Mouse (Mus musculus) urinary bladder, postnatal 36 days (tissue): ENCODE results near the gene Ccm2.

Experiments used
- DNase-seq, 2 experiments: peaks; one replicate each; pipeline ENCODE4 v3.0.0; 2022; ENCODE audit warnings: low spot score in 2 of 2, mixed read lengths in 1 of 2

The Ccm2 gene

DNA sequence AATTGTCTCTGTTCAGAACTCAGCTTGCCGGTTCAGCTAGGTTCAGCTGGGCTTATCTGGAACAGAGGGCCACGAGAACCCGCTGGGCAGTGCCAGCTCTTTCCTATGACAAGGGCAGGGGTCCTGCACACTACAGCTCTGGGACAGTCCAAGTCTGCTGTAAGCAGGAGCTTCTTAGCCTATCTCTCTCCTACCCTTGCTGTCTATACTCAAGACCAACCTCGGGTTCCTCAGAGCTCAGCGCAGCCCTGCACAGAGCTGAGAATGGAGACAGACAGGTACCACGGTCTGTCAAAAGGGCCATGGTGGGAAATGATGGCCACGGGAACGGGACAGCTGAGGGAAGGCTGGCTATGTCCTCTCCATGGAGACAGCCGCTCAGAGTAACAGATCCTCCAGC lies 56.5 kb downstream of the Ccm2 start:
- DNase-seq = no peak

DNA sequence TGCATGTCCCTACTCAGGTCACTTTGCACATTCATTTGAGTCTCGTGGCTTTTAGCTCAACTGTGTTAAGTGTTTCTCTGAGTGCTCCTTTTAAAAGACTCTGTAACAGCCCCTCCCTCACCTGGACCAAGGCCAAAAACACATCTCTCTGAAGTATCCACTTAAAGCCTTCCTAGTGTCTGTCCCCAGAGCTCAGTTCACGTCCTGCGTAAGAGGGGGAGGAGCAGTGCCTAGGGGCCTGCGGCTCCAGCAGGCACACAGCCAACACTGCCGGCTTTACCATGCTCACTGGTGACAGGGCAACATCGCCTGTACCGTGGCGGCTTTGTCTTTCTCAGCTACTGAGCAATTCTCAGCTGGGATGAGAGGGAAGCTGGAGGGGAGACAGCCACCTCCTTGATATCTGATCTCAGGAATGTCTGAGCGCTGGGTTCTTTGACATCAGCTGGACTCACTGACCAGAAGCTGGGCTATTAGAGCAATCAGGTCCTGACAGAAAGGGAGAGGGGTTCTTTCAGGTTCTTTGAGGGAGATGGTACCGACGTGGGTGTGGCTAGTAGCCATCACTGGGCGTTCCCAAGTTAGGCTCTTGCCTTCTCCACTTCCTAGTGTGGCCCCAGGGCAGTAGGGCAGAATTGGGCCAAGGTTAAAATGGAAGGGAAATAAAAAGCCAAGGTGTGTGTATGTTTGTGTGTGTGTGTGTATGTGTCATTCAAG lies 57.4 kb downstream of the Ccm2 start:
- no peak for DNase-seq

DNA sequence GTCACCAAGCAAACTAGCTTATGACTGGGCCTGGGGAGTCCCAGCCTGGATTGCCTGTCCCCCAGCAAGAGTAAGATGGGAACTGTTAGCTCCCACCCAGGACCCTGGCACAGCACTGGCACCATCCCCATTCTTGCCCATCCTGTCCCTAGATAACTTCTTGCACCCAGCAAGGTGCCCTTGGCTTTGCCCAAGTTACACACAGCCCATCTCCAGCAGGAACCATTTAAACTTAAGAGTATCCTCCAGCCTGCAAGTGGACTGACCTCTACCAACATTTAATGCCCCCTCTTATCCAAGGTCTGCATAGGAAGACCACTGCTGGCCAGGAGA lies 57.9 kb downstream of the Ccm2 start:
- no peak for DNase-seq

DNA sequence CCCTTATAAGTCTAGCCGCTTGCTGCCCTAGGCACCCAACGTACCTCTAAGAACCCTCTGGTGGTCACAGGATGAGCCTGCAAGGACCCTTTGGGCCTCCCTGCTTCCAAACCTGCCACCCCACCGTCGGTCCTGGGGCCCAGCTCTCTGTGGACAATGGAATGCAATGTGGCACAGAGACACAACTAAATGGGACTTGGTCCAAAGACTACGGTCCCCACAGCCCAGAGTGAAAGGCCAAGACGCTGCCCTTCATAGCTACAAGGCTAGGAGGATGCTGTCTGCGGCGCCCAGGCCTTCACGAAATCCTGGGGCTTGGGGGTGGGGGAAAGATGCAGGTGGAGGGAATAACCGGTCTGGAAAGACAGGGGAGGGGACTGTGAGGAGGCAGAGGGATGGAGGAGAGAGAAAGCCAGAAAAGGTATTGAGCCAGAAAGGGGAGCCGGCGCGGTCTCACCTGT lies 58.4 kb downstream of the Ccm2 start:
- DNase-seq = no peak

GRCm38 (mm10) chr11:6605491-6606399 lies 59.1 kb downstream of the Ccm2 start, which contains the start of gene Nacad:
TSS of gene Nacad (minus strand) at chr11:6606053.
- no peak for DNase-seq

- no peak for DNase-seq
Observed at GRCm38 (mm10) chr11:6615250-6616205, 68.8 kb downstream of the Ccm2 start.

- no peak for DNase-seq
Observed at GRCm38 (mm10) chr11:6623704-6624103, 77.0 kb downstream of the Ccm2 start.

GRCm38 (mm10) chr11:6624619-6625382 lies 78.1 kb downstream of the Ccm2 start:
- DNase-seq = no peak

DNA sequence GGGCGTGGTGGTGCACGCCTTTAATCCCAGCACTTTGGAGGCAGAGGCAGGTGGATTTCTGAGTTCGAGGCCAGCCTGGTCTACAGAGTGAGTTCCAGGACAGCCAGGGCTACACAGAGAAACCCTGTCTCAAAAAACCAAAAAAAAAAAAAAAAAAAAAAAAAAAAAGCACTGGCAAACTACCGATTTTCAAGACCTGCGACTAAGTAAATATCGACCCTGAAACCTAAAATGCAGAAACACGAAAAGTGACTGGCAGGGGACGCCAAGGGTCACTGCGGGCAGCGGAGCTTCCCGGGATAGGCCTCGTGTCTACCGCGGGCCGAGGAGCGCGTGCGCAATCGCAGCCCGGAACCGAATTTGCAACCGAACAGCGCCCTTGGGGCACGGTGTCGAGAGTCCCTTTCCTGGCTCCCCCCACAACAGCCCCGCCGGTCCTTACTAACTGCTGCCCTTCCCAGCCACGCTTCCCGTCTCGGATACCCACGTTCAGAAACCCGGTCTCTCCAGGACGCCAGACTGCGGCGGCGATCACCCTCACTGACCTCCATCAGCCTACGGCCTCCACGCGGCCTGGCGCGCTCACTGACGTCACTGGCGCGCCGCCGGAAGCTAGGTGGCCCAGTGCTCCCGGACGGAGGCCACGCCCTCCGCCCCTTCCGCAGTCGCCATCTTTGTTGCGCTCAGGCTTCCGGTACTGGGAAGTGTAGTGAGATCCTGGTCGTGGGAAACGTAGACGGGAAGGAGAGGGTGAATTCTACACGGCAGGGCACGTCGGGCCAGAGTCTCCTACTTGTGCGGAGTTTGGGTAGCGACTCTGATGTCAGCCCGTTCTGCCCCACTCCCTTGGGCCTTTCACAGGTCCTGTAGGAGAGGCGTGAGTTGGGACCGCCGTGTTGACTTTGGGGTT lies 79.0 kb downstream of the Ccm2 start, which contains the start of gene Tbrg4:
Gene Tbrg4, minus strand, starts transcription at position 590 of the 910 bp plus-strand sequence.
- peak; percentile 87 to 91 for DNase-seq

DNA sequence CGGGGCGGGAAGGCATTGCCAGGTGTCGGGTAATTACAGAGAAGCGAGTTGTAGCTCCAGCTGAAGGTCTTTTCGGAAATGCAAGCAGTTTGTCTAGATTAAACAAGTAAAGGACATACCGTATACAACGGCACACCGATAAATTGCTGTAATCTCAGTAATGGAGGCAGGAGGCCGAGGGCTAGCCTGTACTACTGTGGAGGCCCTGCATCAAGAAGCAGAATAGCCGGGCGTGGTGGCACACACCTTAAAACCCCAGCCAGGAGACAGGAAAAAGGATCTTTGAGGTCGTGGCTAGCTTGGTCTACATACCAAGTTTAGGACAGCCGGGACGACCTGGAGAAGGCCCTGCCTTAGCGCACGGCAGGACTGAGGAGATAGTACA lies 79.7 kb downstream of the Ccm2 start:
- no peak for DNase-seq

DNA sequence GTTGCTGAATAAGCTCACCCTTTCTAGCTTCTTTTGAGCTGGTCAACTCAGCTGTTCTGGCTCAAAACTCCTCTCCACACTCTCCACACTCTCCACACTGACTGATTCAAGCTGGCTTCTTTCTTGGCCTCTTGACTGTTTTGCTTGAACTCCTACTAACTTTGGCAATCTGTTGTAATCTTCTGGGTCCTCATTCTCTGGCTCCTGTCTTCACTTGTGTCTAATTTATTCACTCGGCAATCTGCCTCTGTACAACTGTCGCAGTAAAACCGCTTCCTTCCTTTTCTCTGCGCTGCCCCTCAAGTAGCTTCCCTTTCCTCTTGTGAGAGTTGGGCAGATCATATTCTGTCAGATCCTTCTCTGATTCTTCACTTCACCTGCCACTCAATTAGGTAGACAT lies 81.0 kb downstream of the Ccm2 start:
- DNase-seq = no peak

GRCm38 (mm10) chr11:6628568-6628967 lies 81.9 kb downstream of the Ccm2 start:
- DNase-seq = peak; percentile 35 to 45

- no peak for DNase-seq
Observed at GRCm38 (mm10) chr11:6629655-6630054, 83.0 kb downstream of the Ccm2 start.

GRCm38 (mm10) chr11:6636150-6636549 lies 89.5 kb downstream of the Ccm2 start:
- DNase-seq = no peak

DNA sequence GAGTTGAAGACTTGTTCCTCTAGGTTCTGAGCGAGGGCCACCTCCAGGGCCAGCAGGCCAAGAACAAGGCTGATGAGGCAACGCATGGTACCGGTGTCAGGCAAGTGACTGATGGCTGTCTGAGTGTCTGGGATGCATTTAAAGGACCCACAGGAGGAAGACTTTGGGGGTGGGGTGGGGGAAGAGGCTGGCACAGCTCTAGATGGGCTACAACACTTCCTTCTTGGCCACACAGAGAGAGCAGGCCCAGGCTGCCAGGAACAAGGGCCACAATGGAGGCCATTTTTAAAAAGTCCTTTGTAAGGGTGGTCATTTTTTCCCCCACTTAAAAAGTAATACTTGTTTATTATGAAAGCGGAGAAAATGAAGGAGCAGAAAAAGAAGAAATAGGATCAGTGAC lies 91.8 kb downstream of the Ccm2 start, which contains the start of gene Wap:
Gene Wap, minus strand, starts transcription at position 101 of the 400 bp plus-strand sequence.
- DNase-seq = no peak

GRCm38 (mm10) chr11:6639072-6639471 lies 92.4 kb downstream of the Ccm2 start:
- no peak for DNase-seq

DNA sequence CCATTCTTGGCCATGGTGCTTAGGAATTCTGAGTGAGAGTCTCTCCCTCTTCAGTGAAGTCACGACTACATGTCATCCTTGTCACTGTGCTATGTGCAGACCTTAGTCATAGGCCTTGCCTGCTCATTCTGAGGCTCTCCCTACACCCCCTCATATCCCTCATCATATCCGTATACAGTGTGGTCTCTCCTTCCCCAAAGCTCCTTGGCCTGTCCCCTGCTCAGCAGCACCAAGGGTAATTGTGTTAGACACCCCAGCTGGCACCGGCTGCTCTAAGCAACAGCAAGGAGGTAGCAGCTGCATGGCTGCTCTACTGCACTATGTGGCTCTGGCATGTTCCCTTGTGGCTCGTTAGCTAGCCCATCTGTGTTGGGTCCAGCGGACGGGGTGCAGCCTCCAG lies 97.9 kb downstream of the Ccm2 start:
- DNase-seq = no peak
